Mouse (Mus musculus) urinary bladder, postnatal 14 days (tissue): ENCODE measurements around the gene Bcas2.

ENCODE experiments used
- DNase-seq: peaks from one replicate; pipeline ENCODE4 v3.0.0; 2021; ENCODE audit warnings: low spot score

Gene Bcas2

GRCm38 (mm10) chr3:103171505-103172267, at the start of gene Bcas2:
Bcas2 (plus strand) TSS chr3:103171655.
- peak; percentile 99 for DNase-seq

- no peak for DNase-seq
Measured at GRCm38 (mm10) chr3:103123636-103124035, 47.8 kb upstream of the Bcas2 start.

DNA sequence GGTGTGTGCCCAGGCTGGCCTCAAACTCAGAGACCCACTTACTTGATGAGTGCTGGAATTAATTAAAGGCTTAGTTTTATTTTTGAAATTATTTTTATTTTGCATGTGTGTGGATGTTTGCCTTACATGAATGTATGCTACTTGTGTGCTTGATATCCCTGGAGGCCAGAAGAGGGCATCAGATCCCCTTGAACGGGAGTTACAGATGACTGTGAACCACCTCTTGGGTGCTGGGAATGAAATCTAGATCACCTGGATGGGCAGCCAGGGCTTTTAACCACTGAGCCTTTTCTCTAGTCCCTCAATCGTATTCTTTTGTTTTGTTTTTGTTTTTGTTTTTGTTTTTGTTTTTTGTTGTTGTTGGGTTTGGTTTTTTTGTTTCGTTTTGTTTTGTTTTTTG, 45.3 kb upstream of the Bcas2 start:
- DNase-seq: no peak

DNA sequence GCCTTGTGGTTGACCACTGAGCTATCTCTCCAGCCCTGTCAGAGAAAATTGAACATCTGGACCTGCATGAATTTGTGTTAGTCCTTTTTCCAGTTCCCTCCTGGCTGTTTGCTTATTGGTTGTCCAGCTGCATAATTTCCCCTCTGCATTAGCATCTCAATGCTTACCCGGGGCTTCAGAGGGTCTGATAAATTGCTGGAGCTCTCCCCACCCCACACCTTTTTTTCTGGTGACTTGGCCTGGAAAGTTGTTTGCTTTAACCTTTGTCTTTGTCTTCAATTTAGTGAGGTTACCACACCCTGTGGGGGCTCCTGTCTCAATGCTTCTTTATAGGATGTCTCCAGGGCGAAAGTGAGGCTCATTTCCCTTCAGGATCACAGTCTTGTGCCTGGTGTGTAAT, 44.3 kb upstream of the Bcas2 start:
- no peak for DNase-seq

GRCm38 (mm10) chr3:103127721-103128120, 43.7 kb upstream of the Bcas2 start:
- DNase-seq: no peak

GRCm38 (mm10) chr3:103128251-103128650, 43.2 kb upstream of the Bcas2 start:
- no peak for DNase-seq

DNA sequence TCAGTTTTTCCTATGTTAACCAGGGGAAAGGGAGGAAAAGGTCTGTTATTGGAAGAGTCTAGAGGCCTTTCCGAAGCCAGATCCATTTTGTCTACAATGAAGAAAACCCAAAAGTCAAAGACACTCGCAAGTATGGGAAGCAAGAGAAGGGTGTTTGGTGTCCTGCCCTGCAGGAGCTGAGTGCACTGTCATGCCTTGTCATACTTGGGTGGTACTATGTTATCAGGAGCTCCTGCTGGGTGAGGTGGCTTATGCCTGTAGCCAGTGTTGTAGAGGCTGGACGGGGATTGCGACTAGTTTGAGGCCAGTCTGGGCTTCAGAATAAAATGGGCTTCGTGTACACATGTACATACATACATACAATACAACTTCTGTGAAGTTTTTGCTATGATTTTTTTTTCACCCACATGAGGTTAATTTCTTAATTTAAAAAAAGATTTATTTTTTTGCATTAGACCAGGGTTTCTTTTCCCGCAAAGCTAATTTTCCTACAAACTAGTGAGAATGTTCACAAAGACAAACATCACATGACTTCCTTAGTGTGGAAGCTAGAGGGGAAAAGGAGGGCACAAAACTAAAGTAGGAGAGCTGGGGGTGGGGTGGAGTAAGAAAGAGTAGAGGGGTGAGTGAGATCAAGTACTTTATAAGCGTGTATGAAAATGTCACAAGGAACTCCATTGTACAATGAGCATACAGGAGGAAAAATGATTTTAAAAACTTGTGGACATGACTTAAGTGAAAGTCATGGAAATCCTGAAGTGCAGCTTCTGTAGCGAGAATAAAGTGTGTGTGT, 41.9 kb upstream of the Bcas2 start:
- DNase-seq: no peak

GRCm38 (mm10) chr3:103130236-103130751, 41.2 kb upstream of the Bcas2 start:
- DNase-seq: peak; percentile 14

DNA sequence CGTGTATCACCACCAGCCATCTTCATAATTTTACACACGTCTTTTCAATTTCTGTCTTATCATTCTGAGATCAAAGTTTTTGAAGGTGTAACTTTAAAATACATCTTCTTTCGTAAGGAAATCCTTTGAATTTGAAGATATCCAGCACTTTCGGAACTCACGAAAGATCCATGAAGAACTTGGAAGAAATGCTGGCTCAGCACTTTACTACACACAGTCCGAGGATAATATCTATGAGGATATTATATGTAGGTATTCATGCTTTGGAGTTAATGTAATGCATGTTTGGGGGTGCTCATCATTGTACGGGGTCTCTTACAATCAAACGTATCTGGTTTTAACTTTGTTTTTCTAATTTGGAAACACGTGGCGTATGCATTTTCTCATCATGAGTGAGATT, 38.4 kb upstream of the Bcas2 start:
- DNase-seq: no peak

DNA sequence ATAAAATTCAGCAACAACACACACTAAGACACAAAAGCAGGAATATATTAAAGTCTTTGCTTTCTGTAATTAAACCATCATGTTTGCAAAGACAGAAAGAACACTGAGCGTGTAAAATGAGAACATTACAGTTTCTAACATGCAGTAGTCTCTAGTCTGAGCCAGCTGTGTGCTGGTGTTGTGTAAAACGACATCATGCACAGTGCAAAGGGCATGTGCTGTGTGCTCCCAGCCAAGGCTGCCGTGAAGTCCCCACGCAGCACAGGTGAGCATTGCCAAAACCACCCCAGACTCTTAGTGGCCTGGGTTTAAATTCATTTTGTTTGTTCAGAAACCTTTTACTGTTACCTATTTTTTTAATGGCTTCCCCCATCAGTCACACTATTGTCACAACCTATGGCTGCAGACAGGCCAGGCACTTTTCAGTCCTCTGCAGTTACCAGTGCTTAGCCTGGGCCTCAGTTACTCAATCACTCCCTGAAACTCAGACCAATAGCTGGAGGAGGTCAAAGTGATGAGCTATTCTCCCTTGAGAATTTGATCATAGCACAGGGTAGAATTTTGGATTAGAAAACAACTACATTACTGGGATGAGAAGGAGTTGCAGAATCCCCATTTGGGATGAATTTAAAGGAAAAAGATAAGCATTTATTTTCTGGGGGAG, 34.9 kb upstream of the Bcas2 start:
- DNase-seq: no peak

GRCm38 (mm10) chr3:103139047-103139446, 32.4 kb upstream of the Bcas2 start:
- DNase-seq: no peak

- DNase-seq: peak; percentile 68
Measured at GRCm38 (mm10) chr3:103140095-103140838, 31.2 kb upstream of the Bcas2 start.

DNA sequence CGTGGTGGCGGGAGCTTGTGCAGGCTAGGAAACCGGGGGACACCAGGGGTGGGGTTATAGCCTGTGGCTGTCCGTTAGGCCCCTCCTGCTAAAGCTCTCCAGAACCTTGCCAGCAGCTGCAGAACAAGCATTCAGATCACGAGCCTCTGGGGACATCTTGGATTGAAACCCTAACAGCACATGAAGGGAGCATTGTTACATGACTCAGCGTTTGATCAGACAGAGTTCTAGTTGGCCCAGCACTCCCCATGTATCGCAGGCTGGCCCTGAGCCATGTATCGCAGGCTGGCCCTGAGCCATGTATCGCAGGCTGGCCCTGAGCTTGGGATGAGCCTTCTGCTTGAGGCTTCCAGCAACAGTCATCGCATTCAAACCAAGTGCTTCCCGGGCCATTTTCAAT, 30.2 kb upstream of the Bcas2 start:
- no peak for DNase-seq

GRCm38 (mm10) chr3:103142366-103142765, 29.1 kb upstream of the Bcas2 start:
- DNase-seq: no peak

DNA sequence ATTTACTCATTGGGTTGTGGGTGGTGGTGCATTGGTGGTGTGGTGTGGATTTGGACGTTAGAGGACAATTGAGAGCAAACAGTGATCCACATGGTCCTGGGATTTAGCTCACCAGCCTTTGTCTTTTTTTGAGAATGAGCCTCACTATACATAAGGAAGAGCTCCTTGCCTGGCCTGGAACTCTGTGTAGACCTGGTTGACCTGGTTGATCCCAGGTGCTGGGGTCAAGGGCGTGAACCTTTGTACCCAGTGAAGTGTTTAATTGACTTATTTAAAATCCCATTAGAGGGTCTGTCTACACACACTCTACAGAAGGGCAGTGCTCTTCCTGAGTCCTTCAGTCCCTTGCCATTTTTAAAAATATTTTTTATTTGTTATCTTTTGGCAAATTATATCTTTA, 26.1 kb upstream of the Bcas2 start:
- DNase-seq: no peak

DNA sequence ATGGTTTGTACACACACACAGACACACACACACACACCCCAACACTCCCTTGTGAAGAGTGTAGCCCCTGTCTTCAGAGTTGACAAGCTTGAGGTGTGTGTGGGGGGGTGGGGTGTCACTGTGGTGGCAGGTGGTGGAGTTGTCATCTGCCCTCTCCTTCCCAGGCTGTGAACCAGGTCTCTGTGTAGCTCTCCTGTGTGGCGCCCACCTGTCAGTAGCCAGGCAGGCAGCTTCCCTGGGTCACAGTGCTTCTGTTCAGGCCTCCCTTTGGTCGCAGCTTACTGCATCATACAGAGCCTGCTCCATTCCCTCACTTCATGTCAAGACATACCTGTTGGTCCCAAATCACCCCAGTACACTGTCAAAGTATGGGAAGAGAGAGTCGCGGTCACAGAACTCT, 25.7 kb upstream of the Bcas2 start:
- DNase-seq: no peak

GRCm38 (mm10) chr3:103146330-103147166, 24.9 kb upstream of the Bcas2 start:
- peak; percentile 46 for DNase-seq

DNA sequence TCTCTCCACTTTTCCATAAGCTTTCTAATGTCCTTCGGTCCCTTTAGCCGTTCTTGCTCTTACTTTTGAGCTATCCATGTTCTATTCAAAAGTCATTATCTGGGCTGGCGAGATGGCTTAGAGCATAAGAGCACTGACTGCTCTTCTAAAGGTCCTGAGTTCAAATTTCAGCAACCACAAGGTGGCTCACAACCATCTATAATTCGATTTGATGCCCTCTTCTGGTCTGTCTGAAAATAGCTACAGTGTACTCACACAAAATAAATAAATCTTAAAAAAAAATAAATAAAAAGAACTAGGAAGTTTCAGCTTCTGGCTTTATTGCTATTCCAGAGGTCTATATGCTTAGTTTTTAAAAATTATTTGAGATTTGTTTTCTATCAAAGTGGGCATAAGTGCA, 23.7 kb upstream of the Bcas2 start:
- no peak for DNase-seq

DNA sequence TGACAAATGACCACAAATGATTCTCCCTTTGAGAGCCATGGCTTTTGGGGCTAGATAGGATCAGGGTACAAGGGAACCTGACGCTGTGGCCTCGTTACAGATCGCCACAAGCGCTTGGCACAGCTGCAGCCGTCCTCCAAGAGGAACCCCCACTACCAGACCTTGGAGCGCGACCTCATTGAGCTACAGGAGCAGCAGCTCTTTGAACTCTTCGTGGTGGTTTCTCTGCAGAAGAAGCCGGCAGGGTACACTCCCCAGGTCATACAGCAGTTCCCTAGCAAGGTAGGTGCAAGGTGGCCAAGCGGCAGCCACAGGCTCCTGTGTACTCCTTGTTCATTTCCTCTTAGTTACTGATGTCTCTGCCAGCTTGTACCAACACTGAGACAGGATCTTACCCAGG, 22.5 kb upstream of the Bcas2 start:
- no peak for DNase-seq

DNA sequence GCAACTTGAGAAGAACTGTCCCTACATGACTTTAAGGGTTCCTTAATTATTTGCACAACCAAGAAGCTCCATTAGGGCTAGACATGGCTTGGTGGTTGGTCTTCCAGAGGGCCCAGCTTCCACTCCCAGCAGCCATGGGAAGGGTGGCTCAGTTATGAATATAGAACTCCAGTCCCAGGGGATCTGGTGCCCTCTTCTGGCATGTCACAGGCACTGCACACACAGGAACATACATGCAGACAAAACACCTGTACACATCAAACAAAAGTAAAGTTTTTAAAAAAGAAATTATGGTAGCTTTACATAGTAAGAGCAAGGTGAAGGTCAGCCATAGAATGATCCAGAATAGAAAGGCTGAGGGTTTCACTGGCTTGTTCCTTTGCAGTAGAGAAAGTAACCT, 17.7 kb upstream of the Bcas2 start:
- DNase-seq: no peak
